Mouse (Mus musculus) limb, embryonic 14.5 days (tissue): ENCODE data around the gene Klkb1. TPM values are rescaled to one million over a fixed set of nuclear protein-coding genes. Genes with fewer than 3 reads are reported as not detected.
"Not testable (repeated sequence)": the region's sequence is repeated elsewhere in the genome, so short reads cannot be mapped to it uniquely, and the experiment has no call there.

Source experiments
- ATAC-seq: fragments of 200-750 bp; cut with Nextera tagmentation; 2 replicates; pipeline ENCODE4 v1.8.0; 2017; ENCODE audit warnings: low read depth, moderate number of reproducible peaks, moderate TSS enrichment; ENCODE audit not compliant: low FRiP score
- DNase-seq: peaks from one replicate; pipeline ENCODE4 v3.0.0-alpha.2; 2015; ENCODE audit warnings: low spot score
- H3K27ac ChIP-seq: fragments of 300-500 bp; sonication (generic); replicated peaks from 2 replicates; pipeline ENCODE4 v1.5.1; 2014; ENCODE audit warnings: low read depth, mild to moderate bottlenecking, low read length, moderate library complexity, mixed read lengths
- H3K27me3 ChIP-seq: fragments of 300-500 bp; sonication (generic); 2 replicates; pipeline ENCODE4 v1.6.1; 2014; ENCODE audit warnings: low read length, mixed read lengths; ENCODE audit not compliant: control insufficient read depth, insufficient read depth
- H3K36me3 ChIP-seq: fragments of 300-500 bp; sonication (generic); 2 replicates; pipeline ENCODE4 v1.6.1; 2014; ENCODE audit warnings: mild to moderate bottlenecking, low read length, moderate library complexity, mixed read lengths; ENCODE audit not compliant: control insufficient read depth, insufficient read depth
- H3K4me1 ChIP-seq: fragments of 300-500 bp; sonication (generic); 2 replicates; pipeline ENCODE4 v1.6.1; 2014; ENCODE audit warnings: antibody characterized with exemption, low read length, mixed read lengths; ENCODE audit not compliant: control insufficient read depth, insufficient read depth
- H3K4me2 ChIP-seq: fragments of 300-500 bp; sonication (generic); replicated peaks from 2 replicates; pipeline ENCODE4 v1.6.1; 2014; ENCODE audit warnings: low read depth, mild to moderate bottlenecking, low read length, moderate library complexity; ENCODE audit not compliant: severe bottlenecking
- H3K4me3 ChIP-seq: fragments of 300-500 bp; sonication (generic); replicated peaks from 2 replicates; pipeline ENCODE4 v1.5.1; 2014; ENCODE audit warnings: low read length
- H3K9ac ChIP-seq: fragments of 300-500 bp; sonication (generic); 2 replicates; pipeline ENCODE4 v1.6.1; 2014; ENCODE audit warnings: mild to moderate bottlenecking, low read depth, low read length, moderate library complexity; ENCODE audit not compliant: severe bottlenecking
- H3K9me3 ChIP-seq: fragments of 300-500 bp; sonication (generic); 2 replicates; pipeline ENCODE4 v1.6.1; 2016; ENCODE audit warnings: low read length; ENCODE audit not compliant: control insufficient read depth
- POLR2A ChIP-seq: fragments of 200-500 bp; IDR thresholded peaks from 2 replicates; pipeline ENCODE4 v1.8.0; 2012; ENCODE audit warnings: inconsistent platforms, mild to moderate bottlenecking, moderate library complexity, borderline replicate concordance; ENCODE audit not compliant: insufficient read depth, insufficient read length; ENCODE audit errors: extremely low read depth
- WGBS: fragments of 180-500 bp; shearing (Covaris S2); extraction: QIAGEN DNeasy Blood & Tissue Kit; methylation state at CpG from one replicate; pipeline ENCODE4 v1.1.7; 2014; 5-methylcytosine and 5-hydroxymethylcytosine counted together
- polyA plus RNA-seq, 2 experiments: library from polyadenylated mRNA; depleted of rRNA in 1 of 2; stranded (reverse) in 1 of 2; unstranded in 1 of 2; fragments of >200 nt; fragmentation: Nextera tagmentation in 1 of 2; extraction: Ambion mirVana in 1 of 2; gene quantifications; 2 replicates each; pipeline versions ENCODE4 v1.2.1 to v1.2.3; 2012 to 2014

The Klkb1 gene
- polyA plus RNA-seq, 2 experiments, result 0.01 TPM; not detected in 1

DNA sequence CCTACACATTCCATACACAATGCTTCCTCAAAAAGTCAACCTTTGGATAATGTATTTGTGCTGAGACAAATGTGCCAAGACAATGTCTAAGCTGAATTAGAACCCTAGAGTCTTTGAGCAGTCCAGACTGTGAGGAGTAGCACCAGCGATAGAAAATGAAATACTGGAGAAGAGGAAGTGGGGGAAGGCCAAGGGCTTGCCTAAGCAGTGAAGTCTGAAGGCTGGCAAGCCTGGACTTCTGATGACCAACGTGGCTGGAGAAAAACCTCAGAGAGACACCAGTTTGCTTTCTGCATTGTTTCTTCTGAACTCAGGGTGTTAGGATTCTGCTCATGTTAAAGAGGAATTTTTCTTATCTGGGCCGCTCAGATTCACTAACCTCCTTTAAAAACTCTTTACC is 36.2 kb upstream of the Klkb1 start:
- Histone ChIP-seq H3K4me1 (peaks cover 4% of the 10 kb centered on the region; the same call in 1 of the 2 replicates), H3K9ac (no peak overlapping the region), H3K36me3 (no peaks in the 10 kb centered on the region), H3K27ac (no peak overlapping the region), H3K9me3 (no peaks in the 10 kb centered on the region), H3K4me2 (no peak overlapping the region), H3K27me3 (no peaks in the 10 kb centered on the region), H3K4me3 (no peak overlapping the region)
- ATAC-seq, result no peak
- no peak for TF ChIP-seq POLR2A
- no peak for DNase-seq
- 71% methylated on average over 3 of the region's 3 CpGs for WGBS

DNA sequence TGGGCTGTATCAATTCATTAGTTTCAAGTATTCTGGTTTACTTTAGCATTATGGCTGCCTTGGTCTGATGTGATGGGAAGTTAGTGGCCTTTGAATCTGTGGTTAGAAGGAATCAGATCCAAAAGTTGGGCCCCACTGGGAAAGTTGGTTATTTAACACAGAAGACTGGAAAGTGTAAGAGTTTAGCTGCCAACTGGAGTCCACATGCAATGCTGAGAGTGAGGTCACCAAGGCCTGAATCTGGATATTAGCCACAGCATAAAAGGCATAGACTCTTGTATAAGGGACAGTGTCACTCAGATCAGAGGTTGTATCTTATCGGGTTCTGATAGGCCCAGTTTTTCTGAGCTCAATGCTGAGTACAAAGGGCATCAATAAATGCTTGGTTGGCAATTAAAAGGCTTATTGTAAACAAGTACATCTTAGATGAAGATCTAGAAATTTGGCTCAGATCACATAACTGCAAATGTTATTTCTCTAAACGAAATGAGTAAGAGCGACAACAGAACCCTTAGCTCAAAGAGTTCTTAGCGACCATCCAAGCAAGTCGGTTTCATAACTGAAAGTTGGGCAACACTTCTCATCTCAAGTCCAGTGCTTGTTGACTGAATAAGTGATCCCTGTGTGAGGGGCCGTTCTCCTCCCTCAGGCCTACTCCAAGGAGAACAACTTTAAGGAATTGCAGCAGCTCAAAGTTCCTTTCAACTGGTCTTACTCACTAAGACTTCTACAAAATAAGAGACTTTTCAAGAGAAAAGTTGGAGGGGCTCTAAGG is 34.7 kb upstream of the Klkb1 start:
- no peak for TF ChIP-seq POLR2A
- Histone ChIP-seq H3K4me1 (peaks cover 4% of the 10 kb centered on the region; the same call in 1 of the 2 replicates), H3K9me3 (no peaks in the 10 kb centered on the region), H3K27ac (no peak overlapping the region), H3K36me3 (no peaks in the 10 kb centered on the region), H3K9ac (no peak overlapping the region), H3K27me3 (no peaks in the 10 kb centered on the region), H3K4me2 (no peak overlapping the region), H3K4me3 (no peak overlapping the region)
- DNase-seq (no peak), ATAC-seq (no peak)
- WGBS, result 97% methylated on average over 6 of the region's 6 CpGs

DNA sequence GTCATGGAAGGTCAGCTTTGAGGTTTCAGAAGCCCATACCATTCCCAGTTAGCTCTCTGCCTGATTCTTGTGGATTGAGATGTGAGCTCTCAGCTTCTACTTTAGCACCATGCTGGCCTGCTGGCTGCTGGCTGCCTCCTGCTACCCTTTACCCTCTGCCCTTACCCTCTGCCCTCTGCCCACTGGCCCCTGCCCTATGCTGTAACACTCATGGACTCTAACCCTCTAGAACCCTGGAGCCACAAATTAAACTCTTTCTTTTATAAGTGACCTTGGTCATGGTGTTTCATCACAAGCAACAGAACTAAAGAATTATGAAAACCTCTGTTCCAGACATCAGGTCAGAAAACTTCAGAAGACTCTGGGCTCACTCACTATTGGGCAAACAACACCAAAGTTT is 32.4 kb upstream of the Klkb1 start:
- not testable (repeated sequence) for ATAC-seq, H3K9me3 ChIP-seq, H3K9ac ChIP-seq, H3K27ac ChIP-seq, H3K4me1 ChIP-seq, H3K36me3 ChIP-seq, H3K27me3 ChIP-seq, H3K4me3 ChIP-seq, H3K4me2 ChIP-seq, DNase-seq

DNA sequence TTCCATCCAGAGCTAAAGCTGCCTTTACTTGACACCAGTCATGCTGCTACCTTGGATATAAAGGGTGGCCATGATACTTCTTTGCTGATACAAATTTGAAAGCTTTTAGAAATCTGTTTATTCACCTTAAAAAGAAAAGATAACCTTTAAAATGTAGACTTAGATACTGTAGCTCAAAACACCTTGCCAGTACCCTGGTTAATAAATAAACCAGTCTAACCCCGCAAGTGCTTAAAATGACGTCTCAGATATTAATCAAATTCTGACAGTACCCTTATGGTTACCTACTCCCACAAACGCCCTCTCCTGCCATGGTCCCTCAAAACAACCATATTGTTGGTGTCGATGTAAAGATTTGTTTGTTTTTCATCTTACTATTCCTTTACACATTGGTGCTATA is 29.5 kb upstream of the Klkb1 start:
- Histone ChIP-seq H3K36me3 (no peaks in the 10 kb centered on the region), H3K27ac (no peak overlapping the region), H3K4me3 (no peak overlapping the region), H3K9ac (no peak overlapping the region), H3K9me3 (no peaks in the 10 kb centered on the region), H3K4me2 (no peak overlapping the region), H3K27me3 (no peaks in the 10 kb centered on the region), H3K4me1 (no peaks in the 10 kb centered on the region)
- no peak for TF ChIP-seq POLR2A
- DNase-seq (no peak), ATAC-seq (no peak)
- WGBS, result 85% methylated on average over 4 of the region's 4 CpGs

DNA sequence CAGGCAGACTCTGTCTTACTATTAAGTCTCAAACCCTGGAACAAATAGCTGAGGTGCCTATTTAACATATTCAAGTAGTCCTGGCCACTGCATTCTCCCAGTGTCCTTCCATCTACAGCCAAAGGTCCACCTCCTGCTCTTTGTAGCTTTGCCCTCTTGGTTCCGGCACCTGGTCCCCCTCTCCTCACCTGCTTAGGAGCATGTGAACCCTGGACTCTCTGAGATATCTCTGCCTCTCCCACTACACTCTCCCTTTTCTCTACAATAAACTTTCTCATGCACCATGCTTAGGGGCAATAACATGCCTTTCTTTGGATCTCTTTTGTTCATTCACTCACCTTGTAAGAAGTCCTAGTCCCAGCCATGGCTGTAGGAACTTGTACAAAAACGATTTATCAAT is 26.7 kb upstream of the Klkb1 start:
- H3K4me2 ChIP-seq, result no peak overlapping the region
- DNase-seq, result no peak
- no peaks in the 10 kb centered on the region for H3K4me1 ChIP-seq
- TF ChIP-seq POLR2A, result no peak
- 82% methylated on average over 2 of the region's 2 CpGs for WGBS
- H3K9ac ChIP-seq, result no peak overlapping the region
- no peak overlapping the region for H3K27ac ChIP-seq
- H3K27me3 ChIP-seq, result no peaks in the 10 kb centered on the region
- H3K4me3 ChIP-seq, result no peak overlapping the region
- no peaks in the 10 kb centered on the region for H3K9me3 ChIP-seq
- ATAC-seq, result no peak
- H3K36me3 ChIP-seq, result no peaks in the 10 kb centered on the region
